Mouse (Mus musculus) thymus, adult 18-20 months (tissue): Measurements from ENCODE around the gene Olfr1218.
"Not testable (repeated sequence)": the region's sequence is repeated elsewhere in the genome, so short reads cannot be mapped to it uniquely, and the experiment has no call there.

Source experiments
- DNase-seq, 2 experiments: peaks; one replicate each; pipeline ENCODE4 v3.0.0; 2022; ENCODE audit warnings: mixed read lengths in 2 of 2

Gene Olfr1218

GRCm38 (mm10) chr2:89061087-89061486, at the start of gene Olfr1218:
TSS of gene Olfr1218 (minus strand) at chr2:89061187.
- no peak for DNase-seq

- no peak for DNase-seq
Observed at GRCm38 (mm10) chr2:89106735-89107134, 45.7 kb upstream of the Olfr1218 start, which contains the start of gene Olfr1220. TSS of gene Olfr1220 (minus strand) at chr2:89106835.

- DNase-seq: no peak
Observed at GRCm38 (mm10) chr2:89105651-89106050, 44.7 kb upstream of the Olfr1218 start.

- no peak for DNase-seq
Observed at GRCm38 (mm10) chr2:89093848-89094247, 32.9 kb upstream of the Olfr1218 start.

GRCm38 (mm10) chr2:89083413-89083812, 22.4 kb upstream of the Olfr1218 start, which contains the start of gene Olfr1219:
TSS of gene Olfr1219 (minus strand) at chr2:89083513.
- no peak for DNase-seq

- DNase-seq: no peak
Observed at GRCm38 (mm10) chr2:89081487-89081886, 20.5 kb upstream of the Olfr1218 start.

- DNase-seq: no peak
Observed at GRCm38 (mm10) chr2:89031965-89032364, 29.0 kb downstream of the Olfr1218 start, which contains the start of gene Olfr1217. TSS of gene Olfr1217 (minus strand) at chr2:89032065.

- not testable (repeated sequence) for DNase-seq
Observed at GRCm38 (mm10) chr2:89021436-89021835, 39.6 kb downstream of the Olfr1218 start.

GRCm38 (mm10) chr2:89018240-89018639, 42.7 kb downstream of the Olfr1218 start, which contains the start of gene Olfr1216:
TSS of gene Olfr1216 (minus strand) at chr2:89018340.
- no peak for DNase-seq

GRCm38 (mm10) chr2:89006873-89007272, 54.1 kb downstream of the Olfr1218 start, which contains the start of gene Olfr1215:
TSS of gene Olfr1215 (minus strand) at chr2:89006973.
- DNase-seq: no peak
